Mouse (Mus musculus) kidney, embryonic 16.5 days (tissue): Measurements from ENCODE around the gene Dnajc21. TPM values are rescaled to one million over a fixed set of nuclear protein-coding genes. Genes with fewer than 3 reads are reported as not detected.

Experiments used
- ATAC-seq: fragments of 200-750 bp; cut with Nextera tagmentation; 2 replicates; pipeline ENCODE4 v1.8.0; 2017; ENCODE audit warnings: moderate TSS enrichment; ENCODE audit not compliant: low FRiP score, low TSS enrichment
- H3K27ac ChIP-seq: fragments of 300-500 bp; sonication (generic); 2 replicates; pipeline ENCODE4 v1.5.1; 2014; ENCODE audit warnings: low read length
- H3K27me3 ChIP-seq: fragments of 300-500 bp; sonication (generic); 2 replicates; pipeline ENCODE4 v1.6.1; 2014; ENCODE audit warnings: low read length, control low read depth, mixed read lengths; ENCODE audit not compliant: insufficient read depth
- H3K36me3 ChIP-seq: fragments of 300-500 bp; sonication (generic); 2 replicates; pipeline ENCODE4 v1.6.1; 2014; ENCODE audit warnings: low read length, control low read depth, mixed read lengths; ENCODE audit not compliant: insufficient read depth
- H3K4me1 ChIP-seq: fragments of 300-500 bp; sonication (generic); 2 replicates; pipeline ENCODE4 v1.6.1; 2014; ENCODE audit warnings: low read length, control low read depth, mixed read lengths; ENCODE audit not compliant: insufficient read depth
- H3K4me2 ChIP-seq: fragments of 300-500 bp; sonication (generic); replicated peaks from 2 replicates; pipeline ENCODE4 v1.6.1; 2014; ENCODE audit warnings: low read depth, low read length
- H3K4me3 ChIP-seq: fragments of 300-500 bp; sonication (generic); 2 replicates; pipeline ENCODE4 v1.5.1; 2014; ENCODE audit warnings: mild to moderate bottlenecking, low read length
- H3K9ac ChIP-seq: fragments of 300-500 bp; sonication (generic); replicated peaks from 2 replicates; pipeline ENCODE4 v1.6.1; 2014; ENCODE audit warnings: low read length
- H3K9me3 ChIP-seq: fragments of 300-500 bp; sonication (generic); 2 replicates; pipeline ENCODE4 v1.6.1; 2016; ENCODE audit warnings: low read length, control low read depth
- WGBS: fragments of 180-500 bp; shearing (Covaris S2); extraction: QIAGEN DNeasy Blood & Tissue Kit; methylation state at CpG from one replicate; pipeline ENCODE4 v1.1.7; 2014; 5-methylcytosine and 5-hydroxymethylcytosine counted together
- polyA plus RNA-seq: library from polyadenylated mRNA; unstranded; fragments of >200 nt; fragmentation: Nextera tagmentation; extraction: Ambion mirVana; gene quantifications from 2 replicates; pipeline ENCODE4 v1.2.1, GENCODE M21; 2015

Gene Dnajc21
- polyA plus RNA-seq, 1 experiment from 2014 or later = 7.8 TPM

DNA sequence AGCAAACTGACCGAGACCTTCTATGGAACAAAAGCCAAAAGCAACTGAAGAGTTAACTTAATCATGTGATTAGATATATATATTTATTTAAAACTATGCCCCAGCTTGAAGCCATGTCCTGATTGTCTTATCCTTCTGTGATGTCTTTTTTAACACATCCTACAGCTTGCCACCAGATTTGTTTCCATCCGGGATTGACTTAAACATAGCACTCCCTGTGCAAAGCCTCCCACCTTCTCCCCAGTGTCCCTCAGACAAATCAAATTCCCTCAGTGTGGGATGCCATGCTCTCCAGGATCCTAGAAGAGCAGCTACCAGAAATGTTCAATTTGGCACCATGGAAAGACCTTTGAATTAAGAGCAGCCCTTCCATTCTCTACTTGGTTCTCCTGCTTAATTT, 59.4 kb downstream of the Dnajc21 start:
- Histone ChIP-seq H3K36me3 (no peaks in the 10 kb centered on the region), H3K4me2 (no peak overlapping the region), H3K4me1 (no peaks in the 10 kb centered on the region), H3K9ac (no peak overlapping the region), H3K27me3 (no peaks in the 10 kb centered on the region), H3K9me3 (no peaks in the 10 kb centered on the region), H3K4me3 (no peak overlapping the region), H3K27ac (no peak overlapping the region)
- 85% methylated on average over 2 of the region's 2 CpGs for WGBS
- ATAC-seq = no peak

GRCm38 (mm10) chr15:10409842-10410241, 60.5 kb downstream of the Dnajc21 start:
- 84% methylated on average over 3 of the region's 3 CpGs for WGBS
- Histone ChIP-seq H3K9me3 (no peaks in the 10 kb centered on the region), H3K4me1 (no peaks in the 10 kb centered on the region), H3K27ac (no peak overlapping the region), H3K4me3 (no peak overlapping the region), H3K27me3 (no peaks in the 10 kb centered on the region), H3K9ac (no peak overlapping the region), H3K4me2 (no peak overlapping the region), H3K36me3 (no peaks in the 10 kb centered on the region)
- no peak for ATAC-seq

DNA sequence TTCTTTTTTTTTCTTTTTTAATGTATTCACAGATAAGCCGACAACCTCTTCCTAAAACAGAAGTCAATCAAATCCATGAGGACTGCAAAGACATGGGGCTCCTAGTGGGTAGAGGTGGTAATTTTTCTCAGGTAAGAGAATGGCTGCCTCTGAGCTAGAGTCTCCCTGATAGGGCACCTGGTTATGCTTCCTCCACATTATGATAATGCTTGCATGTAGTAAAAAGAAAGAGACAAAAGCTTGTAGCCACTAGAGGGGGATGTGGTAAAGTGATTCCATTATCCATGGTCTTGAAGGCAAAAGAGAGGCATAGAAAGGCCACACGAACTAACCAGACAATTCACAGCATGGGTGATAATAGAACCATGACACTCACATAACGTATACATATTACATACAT, 69.9 kb downstream of the Dnajc21 start:
- H3K4me1 ChIP-seq = 0 out of 2 replicates have a peak, but pooled peaks cover 5% of the 10 kb centered on the region
- H3K4me3 ChIP-seq = no peak overlapping the region
- ATAC-seq = peak; percentile 80
- H3K36me3 ChIP-seq = no peaks in the 10 kb centered on the region
- H3K9me3 ChIP-seq = peaks cover 3% of the 10 kb centered on the region; the same call in 1 of the 2 replicates
- H3K4me2 ChIP-seq = no peak overlapping the region
- WGBS = 60% methylated on average over 3 of the region's 3 CpGs
- no peak overlapping the region for H3K27ac ChIP-seq
- H3K9ac ChIP-seq = no peak overlapping the region
- no peaks in the 10 kb centered on the region for H3K27me3 ChIP-seq

- 54% methylated on average over 2 of the region's 2 CpGs for WGBS
- Histone ChIP-seq H3K4me1 (0 out of 2 replicates have a peak, but pooled peaks cover 5% of the 10 kb centered on the region), H3K27me3 (no peaks in the 10 kb centered on the region), H3K4me2 (no peak overlapping the region), H3K36me3 (no peaks in the 10 kb centered on the region), H3K9ac (no peak overlapping the region), H3K9me3 (peaks cover 3% of the 10 kb centered on the region; the same call in 1 of the 2 replicates), H3K4me3 (no peak overlapping the region), H3K27ac (0 out of 2 replicates have a peak overlapping the region, but pooled peaks have one; percentile 32)
- ATAC-seq = peak; percentile 94
Measured at GRCm38 (mm10) chr15:10399795-10400194, 70.5 kb downstream of the Dnajc21 start.

Other genes with a start within 250 kb of the Dnajc21 start
- not detected in 2 replicates for gene Gm21973, start 145.1 kb downstream of the Dnajc21 start, polyA plus RNA-seq
- gene Agxt2, start 112.0 kb downstream of the Dnajc21 start, polyA plus RNA-seq = 3.4 and 4.9 TPM in 2 replicates
- 92.1 and 93.4 TPM in 2 replicates for gene Brix1, start 15.4 kb upstream of the Dnajc21 start, polyA plus RNA-seq
- 26.8 and 33.7 TPM in 2 replicates for gene Rad1, start 15.5 kb upstream of the Dnajc21 start, polyA plus RNA-seq
- not detected in 2 replicates for gene Ttc23l, start 88.2 kb upstream of the Dnajc21 start, polyA plus RNA-seq
- gene Rai14, start 244.1 kb upstream of the Dnajc21 start, polyA plus RNA-seq = 60.6 and 69.6 TPM in 2 replicates